Mouse (Mus musculus) hematopoietic stem cell, adult 5-6 weeks (primary cell): ENCODE results near the gene Oma1. TPM values are rescaled to one million over a fixed set of nuclear protein-coding genes. Genes with fewer than 3 reads are reported as not detected.

ENCODE experiments used
- ATAC-seq, 2 experiments: fragments of 125-278 bp in 1 of 2; replicated peaks in 1 of 2; 2 replicates each; pipeline ENCODE4 v1.8.0; 2016 to 2017; ENCODE audit warnings: inconsistent platforms in 2 of 2, mild to moderate bottlenecking in 2 of 2, moderate number of reproducible peaks in 2 of 2, low read depth in 1 of 2, moderate TSS enrichment in 1 of 2; ENCODE audit not compliant: low FRiP score in 2 of 2, poor library complexity in 2 of 2, severe bottlenecking in 2 of 2, insufficient read depth in 1 of 2, low TSS enrichment in 1 of 2
- total RNA-seq: library from RNA; stranded (forward); fragments of 172-1452, 232-1000 nt; gene quantifications from 2 replicates; pipeline ENCODE4 v1.2.3, GENCODE M21; 2017

Oma1 gene
- 51.7 and 64.4 TPM in 2 replicates for total RNA-seq

GRCm38 (mm10) chr4:103313587-103314525 is at the start of gene Oma1:
Oma1 (plus strand) TSS chr4:103313812.
- ATAC-seq = peak; percentile 97

DNA sequence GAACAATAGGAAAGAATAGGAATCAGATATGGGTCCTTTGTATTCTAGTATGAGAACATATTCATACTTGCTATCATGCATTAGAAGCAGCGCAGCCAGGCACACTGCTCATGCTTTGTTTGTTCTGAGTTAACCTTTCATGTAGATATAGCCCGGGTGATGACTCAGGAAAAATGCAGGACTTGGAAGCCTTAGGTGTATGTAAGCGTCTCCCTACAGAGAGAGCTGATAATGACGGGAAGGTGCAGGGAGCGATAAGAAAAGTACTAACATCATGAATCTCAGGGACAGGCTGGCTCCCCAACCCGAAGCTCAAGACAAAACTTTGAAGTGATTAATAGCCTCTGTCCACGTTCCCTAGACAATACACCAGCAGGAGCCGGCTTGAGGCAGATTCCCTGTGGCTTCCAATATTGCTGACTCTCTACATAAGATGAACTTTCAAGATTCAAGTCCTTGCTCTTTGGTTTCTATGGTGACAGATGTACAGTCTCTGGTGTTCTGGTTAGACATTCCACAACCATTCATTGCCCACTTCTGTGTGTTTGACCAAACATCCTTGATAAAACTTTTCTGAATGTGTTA is 49.7 kb upstream of the Oma1 start:
- ATAC-seq = no peak

- no peak for ATAC-seq
Measured at GRCm38 (mm10) chr4:103265166-103265565, 48.4 kb upstream of the Oma1 start.

DNA sequence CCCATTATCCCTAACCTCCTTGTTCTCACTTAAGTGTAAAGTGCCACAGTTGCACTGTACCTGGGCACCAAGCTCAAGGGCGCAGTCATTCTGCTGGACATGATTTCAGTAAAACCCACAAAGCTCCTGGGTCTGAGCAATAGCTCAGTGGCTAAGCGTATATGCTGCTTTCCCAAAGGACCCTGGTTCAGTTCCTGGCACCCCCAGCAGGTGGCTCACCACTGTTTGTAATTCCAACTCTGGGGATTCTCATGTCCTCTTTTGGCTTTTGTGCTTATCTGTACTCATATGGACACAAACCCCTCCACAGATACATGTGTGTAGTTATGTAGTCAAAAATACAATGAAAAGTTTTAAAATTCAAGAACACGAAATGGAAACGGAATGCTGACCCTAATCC is 44.3 kb upstream of the Oma1 start:
- ATAC-seq = no peak

GRCm38 (mm10) chr4:103273021-103273420 is 40.6 kb upstream of the Oma1 start:
- no peak for ATAC-seq

GRCm38 (mm10) chr4:103288342-103288741 is 25.3 kb upstream of the Oma1 start:
- no peak for ATAC-seq

- no peak for ATAC-seq
Measured at GRCm38 (mm10) chr4:103290763-103291162, 22.8 kb upstream of the Oma1 start, which contains the start of gene 4921539E11Rik. 4921539E11Rik (minus strand) TSS chr4:103290863.

- no peak for ATAC-seq
Measured at GRCm38 (mm10) chr4:103299342-103299741, 14.3 kb upstream of the Oma1 start.

- ATAC-seq = no peak
Measured at GRCm38 (mm10) chr4:103303851-103304250, 9.8 kb upstream of the Oma1 start.

- no peak for ATAC-seq
Measured at GRCm38 (mm10) chr4:103314526-103314910, 906 bp downstream of the Oma1 start.

GRCm38 (mm10) chr4:103315861-103316260 is 2.2 kb downstream of the Oma1 start:
- ATAC-seq = no peak

- ATAC-seq = peak; percentile 82 to 84
Measured at GRCm38 (mm10) chr4:103321461-103321860, 7.8 kb downstream of the Oma1 start.

- no peak for ATAC-seq
Measured at GRCm38 (mm10) chr4:103324688-103325451, 11.3 kb downstream of the Oma1 start.

DNA sequence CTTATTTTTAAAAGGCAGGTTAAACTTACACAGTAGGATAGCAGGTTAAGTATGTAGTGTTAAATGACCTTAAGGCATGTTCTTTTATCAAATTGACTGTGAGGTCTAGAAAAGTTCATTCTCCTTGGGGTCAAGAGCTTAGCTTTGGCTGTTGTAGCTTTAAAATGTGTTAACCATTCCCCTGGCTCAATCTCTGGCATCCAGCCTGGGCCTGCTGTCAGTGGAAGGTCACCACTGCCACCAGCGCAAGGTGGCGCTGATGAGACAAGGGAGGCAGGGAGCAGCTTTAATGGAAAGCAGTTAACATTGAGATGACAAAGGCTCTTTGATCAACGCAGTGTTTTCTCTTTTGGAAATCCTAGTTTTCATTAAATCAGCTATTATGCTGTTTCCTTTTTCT is 13.4 kb downstream of the Oma1 start:
- no peak for ATAC-seq

- no peak for ATAC-seq
Measured at GRCm38 (mm10) chr4:103329348-103329747, 15.7 kb downstream of the Oma1 start.

DNA sequence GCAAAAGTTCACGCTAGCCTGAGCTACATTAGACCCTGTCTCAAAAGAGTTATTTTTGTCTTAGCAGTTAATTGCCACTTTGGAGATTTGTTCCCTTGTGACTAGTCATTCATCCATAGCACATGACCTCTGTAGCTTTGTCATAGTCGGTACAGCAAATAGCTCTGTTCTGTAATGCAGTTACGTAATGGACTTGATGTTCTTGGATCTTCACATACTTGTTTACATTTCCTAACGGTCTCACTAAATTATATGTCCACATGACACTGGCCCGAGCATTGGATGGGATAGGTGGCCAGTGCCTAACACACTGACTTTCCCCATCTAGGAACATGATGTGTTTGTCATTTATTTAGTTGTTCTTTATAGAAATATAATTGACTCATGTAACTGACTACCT is 21.5 kb downstream of the Oma1 start:
- no peak for ATAC-seq

GRCm38 (mm10) chr4:103340726-103341125 is 27.1 kb downstream of the Oma1 start:
- no peak for ATAC-seq

- peak; percentile 67 to 74 for ATAC-seq
Measured at GRCm38 (mm10) chr4:103341620-103342019, 28.0 kb downstream of the Oma1 start.
